Mouse (Mus musculus) colon, adult 2 months (tissue): ENCODE measurements around the gene Ispd. TPM values are rescaled to one million over a fixed set of nuclear protein-coding genes. Genes with fewer than 3 reads are reported as not detected.

Source experiments
- polyA plus RNA-seq: library from polyadenylated mRNA; depleted of rRNA; stranded (reverse); fragments of >200 nt; gene quantifications from 2 replicates; pipeline ENCODE4 v1.2.3, GENCODE M21; 2012; rRNA removed

Ispd gene
- 0.57 and 0.76 TPM in 2 replicates for polyA plus RNA-seq

GRCm38 (mm10) chr12:36381441-36382340, at the start of gene Ispd, which contains the start of gene D630036H23Rik:
Gene Ispd (plus strand): TSS chr12:36381450.
Gene D630036H23Rik (minus strand): TSS chr12:36382181.

Other genes starting within 250 kb of the Ispd start
- 5.8 and 5.9 TPM in 2 replicates for gene Ankmy2, start 224.3 kb upstream of the Ispd start, polyA plus RNA-seq
- 8.2 and 10.6 TPM in 2 replicates for gene Bzw2, start 223.4 kb upstream of the Ispd start, polyA plus RNA-seq
- not detected in 2 replicates for gene Lrrc72, start 128.1 kb upstream of the Ispd start, polyA plus RNA-seq
- 1.2 and 2.3 TPM in 2 replicates for gene Sostdc1, start 67.3 kb upstream of the Ispd start, polyA plus RNA-seq
- gene D630036H23Rik, start 731 bp downstream of the Ispd start, polyA plus RNA-seq: 1.6 and 2.8 TPM in 2 replicates